Mouse (Mus musculus) monocyte, adult 2 months (primary cell): ENCODE results near the gene Heatr9.

Experiments
- DNase-seq, 2 experiments: peaks; one replicate each; pipeline ENCODE4 v3.0.0; 2022; ENCODE audit warnings: low spot score in 2 of 2, low read depth in 1 of 2

Gene Heatr9

GRCm38 (mm10) chr11:83533192-83533591 is 11.2 kb upstream of the Heatr9 start:
- DNase-seq: no peak

DNA sequence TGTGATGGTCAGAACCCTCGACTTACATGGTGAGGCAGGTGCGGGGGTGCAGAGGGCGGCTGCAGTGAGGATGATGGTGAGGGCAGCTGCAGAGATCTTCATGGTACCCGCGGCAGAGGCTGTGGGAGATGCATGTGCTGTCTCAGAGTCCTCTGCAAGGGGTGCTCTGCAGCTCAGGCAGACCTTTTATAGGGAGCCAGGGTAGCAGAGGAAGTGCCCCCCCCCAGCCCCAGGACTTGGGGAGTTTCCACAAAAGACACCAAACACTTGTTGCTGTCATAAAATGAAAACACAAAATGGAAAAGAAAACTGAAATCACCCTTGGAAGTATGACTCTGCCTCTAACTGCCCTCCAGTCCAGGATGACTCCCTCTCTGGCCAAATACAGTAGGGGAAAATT is 8.4 kb upstream of the Heatr9 start, which contains the start of gene Ccl5:
Gene Ccl5, minus strand, starts transcription at position 159 of the 400 bp plus-strand sequence.
- DNase-seq: no peak

DNA sequence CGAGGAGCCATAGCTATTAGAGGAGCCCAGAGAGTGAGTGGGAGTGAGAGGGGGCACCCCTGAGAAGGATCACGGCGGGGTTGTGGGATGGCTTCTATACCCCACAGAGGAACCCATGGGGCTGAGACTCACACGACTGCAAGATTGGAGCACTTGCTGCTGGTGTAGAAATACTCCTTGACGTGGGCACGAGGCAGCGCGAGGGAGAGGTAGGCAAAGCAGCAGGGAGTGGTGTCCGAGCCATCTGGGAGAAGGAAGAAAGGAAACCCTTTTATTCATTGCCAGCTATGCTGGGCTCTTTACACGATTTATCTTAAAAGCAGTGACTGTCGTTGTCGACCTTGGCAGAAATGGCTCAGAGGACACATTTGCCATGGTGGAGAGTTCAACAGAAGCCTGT is 7.0 kb upstream of the Heatr9 start:
- DNase-seq: no peak

DNA sequence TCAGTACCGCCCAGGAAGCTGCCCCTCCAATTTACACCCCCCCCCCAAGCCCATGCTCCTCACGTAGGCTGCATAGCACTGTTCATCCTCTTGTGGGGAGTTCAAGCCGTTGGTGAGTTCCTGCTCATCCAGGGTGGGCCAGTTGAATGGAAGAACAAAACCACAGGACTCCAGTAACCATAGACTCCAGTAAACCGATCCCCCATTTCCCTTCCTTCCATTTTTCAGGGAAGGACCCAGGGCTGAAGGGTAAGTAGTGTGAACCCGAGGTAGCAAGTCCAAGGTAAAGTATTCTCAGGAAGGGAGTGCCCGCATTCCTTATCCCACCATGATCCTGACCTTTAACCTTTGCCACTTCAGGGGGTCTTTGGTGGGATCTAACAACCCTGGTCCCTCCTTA is 3.6 kb downstream of the Heatr9 start:
- no peak for DNase-seq

- DNase-seq: no peak
Measured at GRCm38 (mm10) chr11:83517153-83517552, 4.8 kb downstream of the Heatr9 start.

DNA sequence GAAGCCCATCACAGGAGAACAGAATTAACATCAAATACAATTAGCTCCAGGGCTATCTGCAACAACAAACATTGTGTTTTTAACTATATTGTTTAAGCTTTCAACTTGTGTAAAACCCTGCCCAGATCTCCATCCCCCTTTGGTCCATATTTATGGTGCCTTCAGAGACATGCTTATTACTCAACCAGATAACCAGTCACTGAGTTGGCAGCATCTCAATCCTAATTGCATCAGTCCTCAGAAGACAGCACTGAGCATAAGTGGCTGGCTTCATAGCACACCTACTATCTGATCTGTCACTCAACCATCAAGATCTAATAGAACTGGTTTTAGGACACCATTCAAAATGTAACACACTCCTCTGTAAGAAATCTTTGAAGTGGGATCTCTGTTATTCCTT is 12.5 kb downstream of the Heatr9 start:
- no peak for DNase-seq

GRCm38 (mm10) chr11:83504308-83504707 is 17.7 kb downstream of the Heatr9 start:
- no peak for DNase-seq

DNA sequence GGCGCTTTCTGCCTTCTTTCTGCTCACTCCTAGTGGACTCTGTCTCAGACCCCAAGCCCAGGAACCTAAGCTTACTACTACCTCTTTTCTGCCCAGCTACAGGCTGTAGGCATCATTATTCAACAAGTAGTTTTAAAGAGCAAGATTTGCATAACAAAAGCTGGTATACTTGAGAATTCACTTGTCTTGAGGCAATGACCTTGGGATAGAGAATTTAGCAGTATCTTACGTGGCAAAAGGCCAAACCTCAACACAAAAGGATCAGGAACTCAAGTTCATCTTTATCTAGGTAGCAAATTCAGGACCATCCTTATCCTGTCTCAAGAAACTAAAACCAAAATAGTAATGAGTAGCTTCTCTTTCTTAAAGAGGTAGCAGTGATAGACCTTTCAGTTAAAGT is 26.4 kb downstream of the Heatr9 start:
- no peak for DNase-seq

DNA sequence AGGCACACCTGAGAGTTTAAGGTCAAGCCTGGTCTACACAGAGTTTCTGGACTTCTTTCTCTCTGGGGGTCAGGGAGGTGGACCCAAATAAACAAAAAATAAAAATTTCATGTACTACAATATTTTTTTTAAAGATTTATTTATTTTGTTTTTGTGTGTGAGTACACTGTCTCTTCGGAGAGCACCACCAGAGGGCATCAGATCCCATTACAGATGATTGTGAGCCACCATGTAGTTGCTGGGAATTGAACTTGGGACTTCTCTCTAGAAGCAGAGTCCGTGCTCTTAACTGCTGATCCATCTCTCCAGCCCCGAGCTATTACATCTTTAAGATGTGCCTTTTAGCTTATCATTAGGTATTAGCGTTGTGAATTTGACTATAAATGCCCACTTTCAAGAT is 30.5 kb downstream of the Heatr9 start:
- DNase-seq: no peak

- no peak for DNase-seq
Measured at GRCm38 (mm10) chr11:83473235-83474016, 48.5 kb downstream of the Heatr9 start.

- peak; percentile 94 to 97 for DNase-seq
Measured at GRCm38 (mm10) chr11:83472324-83473234, 49.4 kb downstream of the Heatr9 start, which contains the start of gene Taf15. TSS of gene Taf15 (plus strand) at chr11:83473086.

- DNase-seq: no peak
Measured at GRCm38 (mm10) chr11:83471766-83472165, 50.2 kb downstream of the Heatr9 start.

- DNase-seq: no peak
Measured at GRCm38 (mm10) chr11:83468765-83469164, 53.2 kb downstream of the Heatr9 start.

DNA sequence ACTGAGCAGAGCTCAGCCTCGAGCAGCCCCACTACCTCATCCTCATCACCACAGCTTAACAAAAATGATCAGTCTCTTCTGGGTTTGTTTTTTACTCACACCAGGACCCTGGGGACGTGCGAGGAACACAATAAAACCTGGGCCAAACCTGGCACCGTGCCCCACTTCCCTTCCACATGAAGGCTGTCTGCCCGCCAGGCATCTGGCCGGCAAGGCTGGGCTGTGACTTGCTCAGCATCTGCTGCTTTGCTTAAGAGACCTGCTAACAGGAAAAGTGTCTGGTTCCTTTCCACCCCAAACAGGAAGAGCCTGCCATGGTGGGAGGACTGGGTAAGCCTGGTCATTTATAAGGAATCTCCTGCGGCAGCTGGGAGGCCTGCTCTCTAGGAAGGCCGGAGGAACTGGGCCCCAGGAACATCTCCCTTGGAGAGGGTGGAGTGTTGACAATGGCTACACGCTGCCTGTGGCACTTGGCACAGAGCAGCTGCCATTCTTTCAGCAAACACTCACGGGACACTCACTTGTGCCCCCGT is 54.8 kb downstream of the Heatr9 start:
- no peak for DNase-seq

- DNase-seq: no peak
Measured at GRCm38 (mm10) chr11:83465976-83466375, 56.0 kb downstream of the Heatr9 start.

GRCm38 (mm10) chr11:83462711-83463244 is 59.2 kb downstream of the Heatr9 start, which contains the start of gene Mmp28:
TSS of gene Mmp28 (minus strand) at chr11:83463071.
- no peak for DNase-seq
